ENCODE assay signal across 9 mouse cellular contexts in genomic region chr11:60465943-60466380, GRCm38 (mm10). TPM values are rescaled to one million over a fixed set of nuclear protein-coding genes. Genes with fewer than 3 reads are reported as not detected.
DNase-seq lines count a peak whose midpoint lies in the region; ATAC-seq and TF ChIP-seq lines count a peak whose summit lies in the region.
"Had no signal": no experiment of that assay in that cellular context is flagged by ENCODE, and none has a peak within 500 bp of the region (broad histone marks: within the 10 kb centered on the region; RNA-seq: fewer than 3 reads in every experiment).

No protein-coding gene starts in this region.

- peak; percentile 22 to 76 for DNase-seq in adrenal gland, adult (ENCODE audit: inconsistent age in 2 of 2, low spot score in 1 of 2)
- no peak for DNase-seq in adrenal gland, adult 8-10 months
- DNase-seq in midbrain, postnatal 0 days (ENCODE audit: low spot score): no peak
- DNase-seq in c-Kit-positive CD71-positive TER-119-negative erythroid progenitor cells, embryonic 14.5 days (ENCODE audit: low read depth): peak; percentile 31
- peak; percentile 41 for DNase-seq in heart, postnatal 4 days
- DNase-seq in lung, postnatal 0 days (ENCODE audit: low spot score): peak; percentile 21
- DNase-seq in thymus, postnatal 25 days: peak; percentile 40

- no peak overlapping the region for H3K4me2 ChIP-seq in midbrain, postnatal 0 days (ENCODE audit: low read depth, low read length, poor library complexity, severe bottlenecking)
- H3K4me2 ChIP-seq in midbrain, embryonic 16.5 days (ENCODE audit: low read length): no peak overlapping the region
- H3K4me2 ChIP-seq in lung, postnatal 0 days (replicated peaks; ENCODE audit: low read depth, low read length): no peak overlapping the region

- TF ChIP-seq CTCF in midbrain, postnatal 0 days (IDR thresholded peaks at IDR 0.05): peak; percentile 57
- TF ChIP-seq CTCF in lung, postnatal 0 days (IDR thresholded peaks at IDR 0.05): peak; percentile 67

- peaks cover 83% of the 10 kb centered on the region for H3K36me3 ChIP-seq in midbrain, postnatal 0 days (ENCODE audit: insufficient read depth, low read length)
- H3K36me3 ChIP-seq in midbrain, embryonic 16.5 days (ENCODE audit: control insufficient read depth, insufficient read depth, low read length): peaks cover 66% of the 10 kb centered on the region
- H3K36me3 ChIP-seq in lung, postnatal 0 days (ENCODE audit: insufficient read depth, low read length): peaks cover 48% of the 10 kb centered on the region

- no peak overlapping the region for H3K27ac ChIP-seq in midbrain, postnatal 0 days (ENCODE audit: low read depth, low read length)
- no peak overlapping the region for H3K27ac ChIP-seq in midbrain, embryonic 16.5 days (ENCODE audit: low read length)
- no peak overlapping the region for H3K27ac ChIP-seq in lung, postnatal 0 days (ENCODE audit: low read length)

- 85% methylated on average over 2 of the region's 2 CpGs for WGBS in midbrain, postnatal 0 days
- 98% methylated on average over 2 of the region's 2 CpGs for WGBS in midbrain, embryonic 16.5 days
- WGBS in lung, postnatal 0 days: 64% methylated on average over 2 of the region's 2 CpGs

- no peak overlapping the region for H3K9ac ChIP-seq in midbrain, postnatal 0 days (replicated peaks; ENCODE audit: low read length, poor library complexity, severe bottlenecking)
- H3K9ac ChIP-seq in midbrain, embryonic 16.5 days (ENCODE audit: low read depth, low read length): no peak overlapping the region
- H3K9ac ChIP-seq in lung, postnatal 0 days (replicated peaks; ENCODE audit: low read depth): no peak overlapping the region

- ATAC-seq in midbrain, postnatal 0 days (ENCODE audit: low FRiP score): no peak
- ATAC-seq in midbrain, embryonic 16.5 days: no peak
- ATAC-seq in lung, postnatal 0 days: no peak

- no peaks in the 10 kb centered on the region for H3K9me3 ChIP-seq in midbrain, postnatal 0 days (ENCODE audit: low read length)
- H3K9me3 ChIP-seq in midbrain, embryonic 16.5 days (replicated peaks; ENCODE audit: control insufficient read depth, low read length, poor library complexity, severe bottlenecking): no peaks in the 10 kb centered on the region
- no peaks in the 10 kb centered on the region for H3K9me3 ChIP-seq in lung, postnatal 0 days (ENCODE audit: low read length)

- TF ChIP-seq EP300 in lung, postnatal 0 days (IDR thresholded peaks at IDR 0.05): no peak

- H3K4me1 ChIP-seq in midbrain, postnatal 0 days (ENCODE audit: insufficient read depth, low read length): no peaks in the 10 kb centered on the region
- no peaks in the 10 kb centered on the region for H3K4me1 ChIP-seq in midbrain, embryonic 16.5 days (ENCODE audit: control insufficient read depth, insufficient read depth, low read length)
- no peaks in the 10 kb centered on the region for H3K4me1 ChIP-seq in lung, postnatal 0 days (ENCODE audit: insufficient read depth, low read depth, low read length)

- no peak overlapping the region for H3K4me3 ChIP-seq in midbrain, postnatal 0 days (ENCODE audit: low read depth, low read length)
- no peak overlapping the region for H3K4me3 ChIP-seq in midbrain, embryonic 16.5 days (ENCODE audit: low read depth, low read length)
- no peak overlapping the region for H3K4me3 ChIP-seq in lung, postnatal 0 days (ENCODE audit: low read depth, low read length)

- no peaks in the 10 kb centered on the region for H3K27me3 ChIP-seq in midbrain, postnatal 0 days (ENCODE audit: insufficient read depth, low read length)
- H3K27me3 ChIP-seq in midbrain, embryonic 16.5 days (ENCODE audit: control insufficient read depth, insufficient read depth, low read depth, low read length): no peaks in the 10 kb centered on the region
- H3K27me3 ChIP-seq in lung, postnatal 0 days (replicated peaks; ENCODE audit: insufficient read depth, low read length): no peaks in the 10 kb centered on the region

RNA-seq across cellular contexts. Expression of gene Myo15, which starts 3.2 kb away (rescaled TPM):
- total RNA-seq in adrenal gland, adult 8-10 months (2022): under 1 TPM; 0.09 to 0.74 (median 0.39) TPM
- total RNA-seq in midbrain, postnatal 0 days (2014; rRNA removed): 0.14 and 0.22 TPM in 2 replicates
- 0.23 and 0.52 TPM in 2 replicates for polyA plus RNA-seq in midbrain, postnatal 0 days (2015; fragmentation: Nextera tagmentation; extraction: Ambion mirVana)
- 0.08 and 0.16 TPM in 2 replicates for polyA plus RNA-seq in midbrain, embryonic 16.5 days (2015; fragmentation: Nextera tagmentation; extraction: Ambion mirVana)
- total RNA-seq in heart, postnatal 4 days (2021): under 1 TPM in 1 of 2 experiments, not detected in 1; 0.14 TPM
- 0.12 and 0.21 TPM in 2 replicates for polyA plus RNA-seq in lung, postnatal 0 days (2015; fragmentation: Nextera tagmentation; extraction: Ambion mirVana)
- polyA plus RNA-seq: C2C12 had no signal

RNA-seq across cellular contexts. Expression of gene Drg2, which starts 11.6 kb away (rescaled TPM):
- total RNA-seq in adrenal gland, adult 8-10 months (2022): 10 to 100 TPM; 59.8 to 68.9 (median 63.5) TPM
- 88.6 and 92.6 TPM in 2 replicates for total RNA-seq in midbrain, postnatal 0 days (2014; rRNA removed)
- polyA plus RNA-seq in midbrain, postnatal 0 days (2015; fragmentation: Nextera tagmentation; extraction: Ambion mirVana): 83.1 and 87.8 TPM in 2 replicates
- 90.8 and 91.5 TPM in 2 replicates for polyA plus RNA-seq in midbrain, embryonic 16.5 days (2015; fragmentation: Nextera tagmentation; extraction: Ambion mirVana)
- total RNA-seq in heart, postnatal 4 days (2021): 10 to 100 TPM; 42.7 to 44.0 TPM
- 48.6 and 49.1 TPM in 2 replicates for polyA plus RNA-seq in lung, postnatal 0 days (2015; fragmentation: Nextera tagmentation; extraction: Ambion mirVana)

RNA-seq across cellular contexts. Expression of gene Atpaf2, which starts 47.7 kb away (rescaled TPM):
- 10 to 100 TPM; 53.4 to 66.5 (median 61.3) TPM for total RNA-seq in adrenal gland, adult 8-10 months (2022)
- 34.8 and 42.3 TPM in 2 replicates for total RNA-seq in midbrain, postnatal 0 days (2014; rRNA removed)
- polyA plus RNA-seq in midbrain, postnatal 0 days (2015; fragmentation: Nextera tagmentation; extraction: Ambion mirVana): 47.9 and 48.1 TPM in 2 replicates
- 43.3 and 47.4 TPM in 2 replicates for polyA plus RNA-seq in midbrain, embryonic 16.5 days (2015; fragmentation: Nextera tagmentation; extraction: Ambion mirVana)
- total RNA-seq in heart, postnatal 4 days (2021): 10 to 100 TPM; 48.5 to 50.1 TPM
- 24.1 and 24.7 TPM in 2 replicates for polyA plus RNA-seq in lung, postnatal 0 days (2015; fragmentation: Nextera tagmentation; extraction: Ambion mirVana)

RNA-seq across cellular contexts. Expression of gene Gid4, which starts 49.0 kb away (rescaled TPM):
- 10 to 100 TPM; 40.3 to 53.1 (median 48.5) TPM for total RNA-seq in adrenal gland, adult 8-10 months (2022)
- total RNA-seq in midbrain, postnatal 0 days (2014; rRNA removed): 32.2 and 33.0 TPM in 2 replicates
- polyA plus RNA-seq in midbrain, postnatal 0 days (2015; fragmentation: Nextera tagmentation; extraction: Ambion mirVana): 19.2 and 20.1 TPM in 2 replicates
- polyA plus RNA-seq in midbrain, embryonic 16.5 days (2015; fragmentation: Nextera tagmentation; extraction: Ambion mirVana): 24.4 and 24.8 TPM in 2 replicates
- 10 to 100 TPM; 23.9 to 25.6 TPM for total RNA-seq in heart, postnatal 4 days (2021)
- polyA plus RNA-seq in lung, postnatal 0 days (2015; fragmentation: Nextera tagmentation; extraction: Ambion mirVana): 12.6 and 15.4 TPM in 2 replicates

Comparison
In these comparisons a context has a peak if more than half of its experiments do, and no peak if none do; other contexts are left out.
1. DNase-seq: peak in adrenal gland, adult (2 of 2), c-Kit-positive CD71-positive TER-119-negative erythroid progenitor cells, embryonic 14.5 days (single experiment), heart, postnatal 4 days (single experiment), lung, postnatal 0 days (single experiment) and thymus, postnatal 25 days (single experiment); none in adrenal gland, adult 8-10 months (single experiment) and midbrain, postnatal 0 days (single experiment).